Mouse (Mus musculus): ENCODE results near the gene Mmp10.

DNA sequence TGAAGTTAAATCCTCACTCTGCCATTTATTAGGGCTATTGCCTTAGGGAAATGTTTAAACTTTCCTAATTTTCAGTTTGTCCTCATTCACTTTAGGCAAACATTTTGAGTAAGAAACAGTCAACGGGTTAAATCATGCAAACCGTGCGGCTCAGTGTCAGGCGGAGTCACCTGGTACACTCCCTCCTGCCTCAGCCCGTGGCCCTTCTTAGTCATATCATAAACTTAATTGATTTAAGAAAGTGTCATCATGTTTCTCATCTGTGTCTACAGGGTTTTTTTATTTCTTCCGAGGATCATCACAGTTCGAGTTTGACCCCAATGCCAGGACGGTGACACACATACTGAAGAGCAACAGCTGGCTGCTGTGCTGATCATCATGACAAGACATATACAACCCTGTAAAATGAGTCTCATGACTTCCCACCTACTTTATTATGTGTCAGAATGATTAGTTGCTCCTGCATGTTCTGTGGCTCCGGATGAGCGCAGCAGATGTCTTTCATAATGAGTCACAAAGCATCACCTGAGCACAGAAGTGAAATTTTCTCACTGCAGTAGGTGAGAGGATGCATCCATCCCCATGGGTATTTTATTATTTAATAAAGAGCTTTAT is 7.6 kb downstream of the Mmp10 start:
- no peak for TF ChIP-seq POLR2A (IDR thresholded peaks at IDR 0.05; ENCODE audit: borderline replicate concordance, extremely low read depth, insufficient read depth, insufficient read length, poor library complexity, severe bottlenecking)
- no peak for TF ChIP-seq CTCF (IDR thresholded peaks at IDR 0.05; ENCODE audit: borderline replicate concordance, extremely low read depth, insufficient read depth, insufficient read length)
